Mouse (Mus musculus): ENCODE results near the gene Pcx. TPM values are rescaled to one million over a fixed set of nuclear protein-coding genes. Genes with fewer than 3 reads are reported as not detected.

Pcx gene
- total RNA-seq, 1 experiment from 2014 or later, result not detected

- no peak for ATAC-seq (replicated peaks; ENCODE audit: insufficient number of reproducible peaks, low FRiP score, low TSS enrichment, poor library complexity, severe bottlenecking)
Measured at GRCm38 (mm10) chr19:4540992-4541391, 30.7 kb downstream of the Pcx start.

- ATAC-seq (replicated peaks; ENCODE audit: insufficient number of reproducible peaks, low FRiP score, low TSS enrichment, poor library complexity, severe bottlenecking), result no peak
Measured at GRCm38 (mm10) chr19:4542081-4542480, 31.8 kb downstream of the Pcx start.

GRCm38 (mm10) chr19:4545091-4545490, 34.8 kb downstream of the Pcx start:
- no peak for ATAC-seq (replicated peaks; ENCODE audit: insufficient number of reproducible peaks, low FRiP score, low TSS enrichment, poor library complexity, severe bottlenecking)

- no peak for ATAC-seq (replicated peaks; ENCODE audit: insufficient number of reproducible peaks, low FRiP score, low TSS enrichment, poor library complexity, severe bottlenecking)
Measured at GRCm38 (mm10) chr19:4545841-4546240, 35.6 kb downstream of the Pcx start.

GRCm38 (mm10) chr19:4547801-4548200, 37.5 kb downstream of the Pcx start:
- ATAC-seq (replicated peaks; ENCODE audit: insufficient number of reproducible peaks, low FRiP score, low TSS enrichment, poor library complexity, severe bottlenecking), result no peak

- no peak for ATAC-seq (replicated peaks; ENCODE audit: insufficient number of reproducible peaks, low FRiP score, low TSS enrichment, poor library complexity, severe bottlenecking)
Measured at GRCm38 (mm10) chr19:4548305-4548883, 38.1 kb downstream of the Pcx start.

- ATAC-seq (replicated peaks; ENCODE audit: insufficient number of reproducible peaks, low FRiP score, low TSS enrichment, poor library complexity, severe bottlenecking), result no peak
Measured at GRCm38 (mm10) chr19:4554248-4554647, 44.0 kb downstream of the Pcx start.

GRCm38 (mm10) chr19:4555086-4555485, 44.8 kb downstream of the Pcx start:
- ATAC-seq (replicated peaks; ENCODE audit: insufficient number of reproducible peaks, low FRiP score, low TSS enrichment, poor library complexity, severe bottlenecking), result no peak

- no peak for ATAC-seq (replicated peaks; ENCODE audit: insufficient number of reproducible peaks, low FRiP score, low TSS enrichment, poor library complexity, severe bottlenecking)
Measured at GRCm38 (mm10) chr19:4556787-4557186, 46.5 kb downstream of the Pcx start.

GRCm38 (mm10) chr19:4557796-4558569, 47.7 kb downstream of the Pcx start:
- no peak for ATAC-seq (replicated peaks; ENCODE audit: insufficient number of reproducible peaks, low FRiP score, low TSS enrichment, poor library complexity, severe bottlenecking)

- ATAC-seq (replicated peaks; ENCODE audit: insufficient number of reproducible peaks, low FRiP score, low TSS enrichment, poor library complexity, severe bottlenecking), result no peak
Measured at GRCm38 (mm10) chr19:4558570-4558955, 48.3 kb downstream of the Pcx start.

GRCm38 (mm10) chr19:4559011-4559410, 48.7 kb downstream of the Pcx start:
- ATAC-seq (replicated peaks; ENCODE audit: insufficient number of reproducible peaks, low FRiP score, low TSS enrichment, poor library complexity, severe bottlenecking), result no peak

GRCm38 (mm10) chr19:4559588-4559987, 49.3 kb downstream of the Pcx start:
- ATAC-seq (replicated peaks; ENCODE audit: insufficient number of reproducible peaks, low FRiP score, low TSS enrichment, poor library complexity, severe bottlenecking), result no peak

- ATAC-seq (replicated peaks; ENCODE audit: insufficient number of reproducible peaks, low FRiP score, low TSS enrichment, poor library complexity, severe bottlenecking), result no peak
Measured at GRCm38 (mm10) chr19:4560205-4560604, 49.9 kb downstream of the Pcx start.

- ATAC-seq (replicated peaks; ENCODE audit: insufficient number of reproducible peaks, low FRiP score, low TSS enrichment, poor library complexity, severe bottlenecking), result no peak
Measured at GRCm38 (mm10) chr19:4565678-4566077, 55.4 kb downstream of the Pcx start.

- no peak for ATAC-seq (replicated peaks; ENCODE audit: insufficient number of reproducible peaks, low FRiP score, low TSS enrichment, poor library complexity, severe bottlenecking)
Measured at GRCm38 (mm10) chr19:4566880-4567279, 56.6 kb downstream of the Pcx start.

- ATAC-seq (replicated peaks; ENCODE audit: insufficient number of reproducible peaks, low FRiP score, low TSS enrichment, poor library complexity, severe bottlenecking), result no peak
Measured at GRCm38 (mm10) chr19:4567665-4568064, 57.4 kb downstream of the Pcx start.

- no peak for ATAC-seq (replicated peaks; ENCODE audit: insufficient number of reproducible peaks, low FRiP score, low TSS enrichment, poor library complexity, severe bottlenecking)
Measured at GRCm38 (mm10) chr19:4568832-4569231, 58.6 kb downstream of the Pcx start.

- no peak for ATAC-seq (replicated peaks; ENCODE audit: insufficient number of reproducible peaks, low FRiP score, low TSS enrichment, poor library complexity, severe bottlenecking)
Measured at GRCm38 (mm10) chr19:4569356-4570236, 59.3 kb downstream of the Pcx start.

- ATAC-seq (replicated peaks; ENCODE audit: insufficient number of reproducible peaks, low FRiP score, low TSS enrichment, poor library complexity, severe bottlenecking), result no peak
Measured at GRCm38 (mm10) chr19:4570237-4570613, 60.0 kb downstream of the Pcx start.

Data from monocyte, adult 5-6 weeks (primary cell).